Mouse (Mus musculus) megakaryocyte, adult 5-6 weeks (primary cell): ENCODE results near the gene Rsph6a. TPM values are rescaled to one million over a fixed set of nuclear protein-coding genes. Genes with fewer than 3 reads are reported as not detected.

Source experiments
- ATAC-seq: 2 replicates; pipeline ENCODE4 v1.8.0; 2016; ENCODE audit warnings: mild to moderate bottlenecking, inconsistent platforms; ENCODE audit not compliant: poor library complexity, severe bottlenecking
- total RNA-seq, 2 experiments: library from RNA; stranded (forward) in 1 of 2; stranded (reverse) in 1 of 2; fragments of 153-499, 151-499 nt in 1 of 2; fragments of 221-1000, 200-1000 nt in 1 of 2; gene quantifications; 2 replicates each; pipeline versions ENCODE4 v1.2.3 to v1.2.4; 2015 to 2017

The Rsph6a gene
- total RNA-seq, 2 experiments from 2014 or later, result not detected

GRCm38 (mm10) chr7:19097217-19097616 is 42.7 kb downstream of the Rsph6a start:
- ATAC-seq, result no peak

DNA sequence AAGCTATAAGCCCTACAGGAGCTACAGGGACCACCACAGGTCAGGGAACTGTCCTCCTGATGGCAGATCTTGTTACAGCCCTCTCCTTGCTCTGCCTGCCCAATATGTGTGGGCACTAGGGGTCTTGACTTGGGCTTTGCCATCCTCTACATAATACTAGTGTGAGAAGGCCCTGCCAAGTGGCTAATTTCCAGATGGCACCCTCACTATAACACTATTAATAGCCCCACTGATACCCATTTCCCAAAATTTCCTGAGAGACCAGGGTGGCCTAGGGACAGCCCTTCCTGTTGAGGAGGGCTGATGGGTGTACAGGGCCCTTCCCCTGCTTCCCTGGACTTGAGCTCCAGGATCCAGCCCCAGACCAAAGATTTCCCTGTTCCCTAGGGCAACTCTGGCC is 43.4 kb downstream of the Rsph6a start:
- ATAC-seq, result no peak

DNA sequence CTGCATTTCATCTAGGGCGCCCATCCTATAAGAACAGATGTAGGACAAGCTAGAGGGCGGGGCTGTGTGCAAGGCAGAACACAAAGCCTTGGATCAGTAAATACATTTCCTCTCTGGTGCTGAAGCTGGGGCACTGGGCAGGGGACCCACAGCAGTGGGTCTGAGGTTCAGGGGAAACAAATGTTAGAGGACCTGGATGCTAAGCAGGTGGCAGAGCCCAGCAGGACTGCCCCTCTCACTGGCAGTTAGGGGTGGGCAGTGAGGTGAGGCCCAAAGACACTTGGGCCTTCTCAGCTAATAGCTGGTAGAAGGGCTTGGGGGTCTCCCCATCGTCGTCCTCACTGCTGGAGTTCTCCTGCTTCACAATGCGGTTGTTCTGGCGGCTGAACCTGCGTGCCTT is 44.3 kb downstream of the Rsph6a start:
- ATAC-seq, result no peak

- no peak for ATAC-seq
These were observed 45.8 kb downstream of the Rsph6a start for GRCm38 (mm10) chr7:19100290-19100689.

DNA sequence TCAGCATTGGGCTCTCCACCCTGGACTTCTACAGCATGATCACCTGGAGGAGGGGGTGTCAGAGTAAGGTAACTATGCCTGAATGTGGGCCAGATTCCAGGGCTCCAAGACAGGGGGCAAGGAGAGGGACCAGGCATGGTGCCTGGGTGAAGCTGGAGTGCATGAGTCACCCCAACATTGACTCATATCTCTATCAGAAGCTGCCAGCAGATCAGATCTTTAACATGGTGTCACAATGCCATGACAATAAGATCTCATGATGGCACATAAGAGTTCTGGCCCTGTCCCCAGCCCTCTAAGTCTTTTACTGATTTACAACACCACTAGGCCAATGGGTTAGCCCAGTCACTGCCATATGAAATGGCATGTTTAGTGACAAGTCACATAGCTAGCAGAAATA is 49.3 kb downstream of the Rsph6a start:
- no peak for ATAC-seq

DNA sequence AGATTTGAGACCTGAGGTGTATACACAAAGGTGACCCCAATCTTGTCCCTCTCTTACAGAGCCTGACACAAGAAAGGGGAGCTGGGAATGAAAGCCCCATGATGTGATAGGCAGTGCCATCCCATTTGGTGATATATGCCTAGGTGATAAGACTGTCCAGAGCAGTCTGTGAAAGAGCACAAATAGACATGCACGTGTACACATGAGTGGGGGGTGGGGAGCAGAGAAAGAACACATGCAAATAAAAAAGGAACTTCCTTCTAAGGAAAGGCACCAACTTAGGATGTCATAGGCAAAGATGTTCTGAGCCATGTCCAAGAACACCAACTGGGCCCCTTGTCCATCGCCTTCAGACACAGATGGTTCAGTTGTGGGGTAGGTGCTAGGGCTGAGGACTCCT is 50.0 kb downstream of the Rsph6a start:
- ATAC-seq, result no peak

GRCm38 (mm10) chr7:19107436-19107835 is 52.9 kb downstream of the Rsph6a start:
- ATAC-seq, result no peak

- no peak for ATAC-seq
These were observed 55.1 kb downstream of the Rsph6a start for GRCm38 (mm10) chr7:19109565-19109964.

DNA sequence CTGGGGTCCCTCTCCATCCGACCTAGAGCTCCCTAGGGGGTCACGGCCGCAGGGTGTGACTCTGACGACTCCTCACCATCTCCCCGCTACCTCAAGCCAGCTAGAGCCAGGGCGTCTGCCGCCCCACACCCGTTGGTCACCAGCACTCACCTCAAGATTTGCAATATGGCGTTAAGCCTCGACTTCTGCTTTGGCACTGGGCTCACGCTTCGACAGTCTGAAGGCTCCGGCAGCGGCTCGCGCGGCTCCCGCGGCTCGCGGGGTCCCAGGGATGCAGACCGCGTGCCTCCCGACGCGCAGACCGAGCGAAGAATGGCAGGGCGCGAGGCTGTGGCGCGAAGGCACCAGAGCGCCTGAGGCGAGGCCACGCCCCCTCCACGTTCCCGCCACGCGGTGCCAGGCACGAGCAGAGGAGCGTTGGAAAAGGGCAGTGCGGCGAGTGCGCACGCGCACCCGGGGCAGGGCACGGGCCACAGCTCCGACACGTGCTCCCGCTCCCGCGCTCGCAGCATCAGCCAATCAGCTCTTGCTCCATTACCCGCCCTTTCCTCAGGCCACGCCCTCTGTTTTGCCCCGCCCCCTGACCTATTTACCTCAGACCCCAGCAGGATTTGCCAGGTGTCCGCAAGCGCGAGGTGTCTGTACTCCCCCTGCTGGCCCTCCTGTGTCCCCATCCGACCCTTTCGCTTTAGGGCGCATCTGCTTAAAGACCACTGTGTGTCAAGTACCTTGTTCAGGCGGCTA is 63.7 kb downstream of the Rsph6a start, which contains the start of gene Gm4969:
Gene Gm4969, minus strand, starts transcription at position 341 of the 744 bp plus-strand sequence.
- no peak for ATAC-seq

DNA sequence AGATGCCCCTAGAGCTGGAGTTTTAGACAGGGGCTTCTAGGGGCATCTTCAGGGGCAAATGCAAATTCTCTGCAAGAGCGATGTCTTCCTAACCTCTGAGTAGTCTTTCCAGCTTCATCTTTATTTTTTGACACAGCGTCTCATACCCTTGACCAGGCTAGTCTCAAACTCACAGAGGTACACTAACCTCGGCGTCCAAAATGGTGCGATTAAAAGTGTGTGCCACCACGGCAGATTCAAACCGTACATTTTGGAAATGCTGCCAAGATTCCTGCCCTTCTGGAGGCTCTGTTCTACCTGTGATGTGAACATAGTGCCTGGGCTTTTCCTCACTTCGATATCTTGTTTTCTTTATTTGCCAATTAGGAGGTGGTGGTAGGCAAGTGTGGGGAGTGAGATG is 64.6 kb downstream of the Rsph6a start:
- no peak for ATAC-seq

GRCm38 (mm10) chr7:19119631-19120429 is 65.3 kb downstream of the Rsph6a start, which contains the start of gene Fbxo46:
Gene Fbxo46 (plus strand): TSS chr7:19119859.
- peak; percentile 99 for ATAC-seq

- no peak for ATAC-seq
These were observed 67.2 kb downstream of the Rsph6a start for GRCm38 (mm10) chr7:19121686-19122085.

Other genes starting within 250 kb of the Rsph6a start
- gene Psg17, start 233.1 kb upstream of the Rsph6a start, total RNA-seq (2015), result not detected in 2 replicates
- not detected in 2 replicates for gene Psg17, start 233.1 kb upstream of the Rsph6a start, total RNA-seq (2017)
- gene Mill2, start 214.7 kb upstream of the Rsph6a start, total RNA-seq (2015), result not detected in 2 replicates
- 0.08 TPM in 1 of 2 replicates, not detected in the other for gene Mill2, start 214.7 kb upstream of the Rsph6a start, total RNA-seq (2017)
- gene Pglyrp1, start 183.4 kb upstream of the Rsph6a start, total RNA-seq (2015), result 492 and 634 TPM in 2 replicates
- 78.5 and 108 TPM in 2 replicates for gene Pglyrp1, start 183.4 kb upstream of the Rsph6a start, total RNA-seq (2017)
- 12.9 and 15.3 TPM in 2 replicates for gene Ccdc61, start 144.3 kb upstream of the Rsph6a start, total RNA-seq (2015)
- gene Ccdc61, start 144.3 kb upstream of the Rsph6a start, total RNA-seq (2017), result 8.9 and 12.2 TPM in 2 replicates
- gene Nova2, start 128.8 kb upstream of the Rsph6a start, total RNA-seq (2015), result not detected in 2 replicates
- gene Nova2, start 128.8 kb upstream of the Rsph6a start, total RNA-seq (2017), result not detected in 2 replicates
- gene Nanos2, start 67.3 kb upstream of the Rsph6a start, total RNA-seq (2015), result not detected in 2 replicates
- not detected in 2 replicates for gene Nanos2, start 67.3 kb upstream of the Rsph6a start, total RNA-seq (2017)
- 0.25 TPM in 1 of 2 replicates, not detected in the other for gene Mypop, start 63.4 kb upstream of the Rsph6a start, total RNA-seq (2015)
- gene Mypop, start 63.4 kb upstream of the Rsph6a start, total RNA-seq (2017), result 0.15 and 0.24 TPM in 2 replicates
- 11.4 and 14.5 TPM in 2 replicates for gene Irf2bp1, start 50.6 kb upstream of the Rsph6a start, total RNA-seq (2015)
- 6.9 and 8.2 TPM in 2 replicates for gene Irf2bp1, start 50.6 kb upstream of the Rsph6a start, total RNA-seq (2017)
- not detected in 2 replicates for gene Foxa3, start 31.2 kb upstream of the Rsph6a start, total RNA-seq (2015)
- not detected in 2 replicates for gene Foxa3, start 31.2 kb upstream of the Rsph6a start, total RNA-seq (2017)
- 48.4 and 54.7 TPM in 2 replicates for gene Sympk, start 30.3 kb upstream of the Rsph6a start, total RNA-seq (2015)
- gene Sympk, start 30.3 kb upstream of the Rsph6a start, total RNA-seq (2017), result 26.6 and 30.4 TPM in 2 replicates
- gene Dmwd, start 21.5 kb downstream of the Rsph6a start, total RNA-seq (2015), result 4.1 and 6.2 TPM in 2 replicates
- 1.0 and 1.3 TPM in 2 replicates for gene Dmwd, start 21.5 kb downstream of the Rsph6a start, total RNA-seq (2017)
- gene Dmpk, start 29.2 kb downstream of the Rsph6a start, total RNA-seq (2015), result 2.2 and 5.4 TPM in 2 replicates
- 2.7 and 3.1 TPM in 2 replicates for gene Dmpk, start 29.2 kb downstream of the Rsph6a start, total RNA-seq (2017)
- gene Six5, start 39.9 kb downstream of the Rsph6a start, total RNA-seq (2015), result 0.18 TPM in 1 of 2 replicates, not detected in the other
- 0.04 and 0.07 TPM in 2 replicates for gene Six5, start 39.9 kb downstream of the Rsph6a start, total RNA-seq (2017)
- 0.05 TPM in 1 of 2 replicates, not detected in the other for gene Gm4969, start 63.7 kb downstream of the Rsph6a start, total RNA-seq (2015)
- 0.29 TPM in 1 of 2 replicates, not detected in the other for gene Gm4969, start 63.7 kb downstream of the Rsph6a start, total RNA-seq (2017)
- gene Fbxo46, start 65.2 kb downstream of the Rsph6a start, total RNA-seq (2015), result 1.5 and 1.9 TPM in 2 replicates
- gene Fbxo46, start 65.2 kb downstream of the Rsph6a start, total RNA-seq (2017), result 6.5 and 6.9 TPM in 2 replicates
- 6.6 and 7.9 TPM in 2 replicates for gene Qpctl, start 94.6 kb downstream of the Rsph6a start, total RNA-seq (2015)
- gene Qpctl, start 94.6 kb downstream of the Rsph6a start, total RNA-seq (2017), result 3.5 and 4.5 TPM in 2 replicates
- 44.2 and 53.7 TPM in 2 replicates for gene Snrpd2, start 95.0 kb downstream of the Rsph6a start, total RNA-seq (2015)
- gene Snrpd2, start 95.0 kb downstream of the Rsph6a start, total RNA-seq (2017), result 28.3 and 32.4 TPM in 2 replicates
- not detected in 2 replicates for gene Gipr, start 111.4 kb downstream of the Rsph6a start, total RNA-seq (2015)
- gene Gipr, start 111.4 kb downstream of the Rsph6a start, total RNA-seq (2017), result not detected in 2 replicates
- 5.2 and 9.1 TPM in 2 replicates for gene Eml2, start 121.7 kb downstream of the Rsph6a start, total RNA-seq (2015)
- 8.7 and 13.4 TPM in 2 replicates for gene Eml2, start 121.7 kb downstream of the Rsph6a start, total RNA-seq (2017)
- gene Gpr4, start 157.8 kb downstream of the Rsph6a start, total RNA-seq (2015), result not detected in 2 replicates
- 0.12 TPM in 1 of 2 replicates, not detected in the other for gene Gpr4, start 157.8 kb downstream of the Rsph6a start, total RNA-seq (2017)
- gene Opa3, start 173.6 kb downstream of the Rsph6a start, total RNA-seq (2015), result 12.3 and 15.7 TPM in 2 replicates
- 18.2 and 20.7 TPM in 2 replicates for gene Opa3, start 173.6 kb downstream of the Rsph6a start, total RNA-seq (2017)
- 122 and 129 TPM in 2 replicates for gene Vasp, start 217.1 kb downstream of the Rsph6a start, total RNA-seq (2015)
- gene Vasp, start 217.1 kb downstream of the Rsph6a start, total RNA-seq (2017), result 180 and 227 TPM in 2 replicates
- gene Ppm1n, start 225.4 kb downstream of the Rsph6a start, total RNA-seq (2015), result not detected in 2 replicates
- gene Ppm1n, start 225.4 kb downstream of the Rsph6a start, total RNA-seq (2017), result not detected in 2 replicates
- 0.48 TPM in 1 of 2 replicates, not detected in the other for gene Rtn2, start 227.9 kb downstream of the Rsph6a start, total RNA-seq (2015)
- gene Rtn2, start 227.9 kb downstream of the Rsph6a start, total RNA-seq (2017), result not detected in 2 replicates